Mouse (Mus musculus): Measurements from ENCODE around the gene Lpcat2b. TPM values are rescaled to one million over a fixed set of nuclear protein-coding genes. Genes with fewer than 3 reads are reported as not detected.

Lpcat2b gene
- polyA plus RNA-seq, 1 experiment from 2014 or later: 0.07 TPM

GRCm38 (mm10) chr5:107467098-107467497 is 35.7 kb downstream of the Lpcat2b start:
- Histone ChIP-seq H3K4me3 (ENCODE audit: low read depth, low read length) (no peak overlapping the region), H3K4me2 (ENCODE audit: low read depth, low read length) (no peak overlapping the region), H3K27ac (ENCODE audit: low read depth, low read length) (no peak overlapping the region), H3K9ac (replicated peaks; ENCODE audit: low read depth, low read length) (no peak overlapping the region), H3K9me3 (ENCODE audit: control insufficient read depth, low read length) (no peaks in the 10 kb centered on the region), H3K4me1 (ENCODE audit: control insufficient read depth, insufficient read depth, low read length) (no peaks in the 10 kb centered on the region), H3K36me3 (ENCODE audit: control insufficient read depth, insufficient read depth, low read length) (no peaks in the 10 kb centered on the region), H3K27me3 (ENCODE audit: control insufficient read depth, insufficient read depth, low read length) (no peaks in the 10 kb centered on the region)
- no peak for ATAC-seq (ENCODE audit: low read depth)
- WGBS: 84% methylated on average over 4 of the region's 4 CpGs

- no peak overlapping the region for H3K9ac ChIP-seq (replicated peaks; ENCODE audit: low read depth, low read length)
- no peak overlapping the region for H3K27ac ChIP-seq (ENCODE audit: low read depth, low read length)
- no peaks in the 10 kb centered on the region for H3K27me3 ChIP-seq (ENCODE audit: control insufficient read depth, insufficient read depth, low read length)
- WGBS: 74% methylated on average over 10 of the region's 10 CpGs
- no peak overlapping the region for H3K4me3 ChIP-seq (ENCODE audit: low read depth, low read length)
- H3K36me3 ChIP-seq (ENCODE audit: control insufficient read depth, insufficient read depth, low read length): no peaks in the 10 kb centered on the region
- no peak overlapping the region for H3K4me2 ChIP-seq (ENCODE audit: low read depth, low read length)
- H3K9me3 ChIP-seq (ENCODE audit: control insufficient read depth, low read length): no peaks in the 10 kb centered on the region; the same call in 1 of the 2 replicates
- ATAC-seq (ENCODE audit: low read depth): no peak
- no peaks in the 10 kb centered on the region for H3K4me1 ChIP-seq (ENCODE audit: control insufficient read depth, insufficient read depth, low read length)
These were observed 39.4 kb downstream of the Lpcat2b start for GRCm38 (mm10) chr5:107470600-107471329.

- WGBS: 93% methylated on average over 2 of the region's 2 CpGs
- Histone ChIP-seq H3K36me3 (ENCODE audit: control insufficient read depth, insufficient read depth, low read length) (no peaks in the 10 kb centered on the region), H3K27me3 (ENCODE audit: control insufficient read depth, insufficient read depth, low read length) (no peaks in the 10 kb centered on the region), H3K9me3 (ENCODE audit: control insufficient read depth, low read length) (no peaks in the 10 kb centered on the region; the same call in 1 of the 2 replicates), H3K9ac (replicated peaks; ENCODE audit: low read depth, low read length) (no peak overlapping the region), H3K4me3 (ENCODE audit: low read depth, low read length) (no peak overlapping the region), H3K4me1 (ENCODE audit: control insufficient read depth, insufficient read depth, low read length) (no peaks in the 10 kb centered on the region), H3K27ac (ENCODE audit: low read depth, low read length) (no peak overlapping the region), H3K4me2 (ENCODE audit: low read depth, low read length) (no peak overlapping the region)
- no peak for ATAC-seq (ENCODE audit: low read depth)
These were observed 48.8 kb downstream of the Lpcat2b start for GRCm38 (mm10) chr5:107480194-107480593.

Other genes starting within 250 kb of the Lpcat2b start
- 2.6 and 8.8 TPM in 2 replicates for gene Tgfbr3, start 141.9 kb upstream of the Lpcat2b start, polyA plus RNA-seq (2014; fragmentation: Nextera tagmentation; extraction: Ambion mirVana)
- 3.9 and 4.9 TPM in 2 replicates for gene Brdt, start 100.4 kb upstream of the Lpcat2b start, polyA plus RNA-seq (2014; fragmentation: Nextera tagmentation; extraction: Ambion mirVana)
- 3.5 and 3.9 TPM in 2 replicates for gene Ephx4, start 28.8 kb upstream of the Lpcat2b start, polyA plus RNA-seq (2014; fragmentation: Nextera tagmentation; extraction: Ambion mirVana)
- 19.0 and 21.2 TPM in 2 replicates for gene Btbd8, start 6.4 kb downstream of the Lpcat2b start, polyA plus RNA-seq (2014; fragmentation: Nextera tagmentation; extraction: Ambion mirVana)
- gene Gm42669, start 76.1 kb downstream of the Lpcat2b start, polyA plus RNA-seq (2014; fragmentation: Nextera tagmentation; extraction: Ambion mirVana): 1.1 and 1.2 TPM in 2 replicates
- 0.35 and 0.58 TPM in 2 replicates for gene 1700028K03Rik, start 103.2 kb downstream of the Lpcat2b start, polyA plus RNA-seq (2014; fragmentation: Nextera tagmentation; extraction: Ambion mirVana)
- 26.1 and 29.2 TPM in 2 replicates for gene Rpap2, start 165.8 kb downstream of the Lpcat2b start, polyA plus RNA-seq (2014; fragmentation: Nextera tagmentation; extraction: Ambion mirVana)
- 42.0 and 47.6 TPM in 2 replicates for gene Glmn, start 166.3 kb downstream of the Lpcat2b start, polyA plus RNA-seq (2014; fragmentation: Nextera tagmentation; extraction: Ambion mirVana)

Measured in neural tube, embryonic 14.5 days (tissue).